Mouse (Mus musculus): ENCODE measurements around the gene Camk2b. TPM values are rescaled to one million over a fixed set of nuclear protein-coding genes. Genes with fewer than 3 reads are reported as not detected.
"Not testable (repeated sequence)": the region's sequence is repeated elsewhere in the genome, so short reads cannot be mapped to it uniquely, and the experiment has no call there.

Gene Camk2b
- polyA plus RNA-seq, 1 experiment from 2014 or later = 11.0 TPM

DNA sequence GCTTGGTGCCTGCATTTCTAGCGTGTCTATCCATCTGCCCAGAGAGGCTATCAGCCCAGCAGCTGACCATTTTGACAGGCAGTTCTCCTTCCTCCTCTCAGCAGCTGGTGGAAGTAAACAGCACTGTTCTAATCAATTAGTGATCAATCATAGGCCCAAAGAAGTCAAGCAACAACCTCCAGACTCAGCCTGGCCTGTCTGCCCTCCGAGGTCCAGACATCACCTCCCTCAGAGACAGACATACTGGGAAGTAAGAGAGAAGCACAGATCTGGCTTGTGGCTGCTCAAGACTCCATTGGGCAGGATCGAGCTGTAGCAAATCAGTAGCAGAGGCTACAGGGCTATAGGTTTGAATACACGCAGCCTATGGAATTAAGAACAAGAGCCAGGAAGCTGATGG, 118.4 kb downstream of the Camk2b start:
- no peaks in the 10 kb centered on the region for H3K9me3 ChIP-seq
- H3K4me1 ChIP-seq = peaks cover 13% of the 10 kb centered on the region
- H3K4me3 ChIP-seq (replicated peaks) = no peak overlapping the region
- no peak overlapping the region for H3K9ac ChIP-seq
- no peaks in the 10 kb centered on the region for H3K36me3 ChIP-seq (replicated peaks)
- no peak for ATAC-seq (ENCODE audit: low FRiP score)
- WGBS = 78% methylated on average over 4 of the region's 4 CpGs
- H3K27ac ChIP-seq = no peak overlapping the region
- no peaks in the 10 kb centered on the region for H3K27me3 ChIP-seq
- H3K4me2 ChIP-seq = no peak overlapping the region

DNA sequence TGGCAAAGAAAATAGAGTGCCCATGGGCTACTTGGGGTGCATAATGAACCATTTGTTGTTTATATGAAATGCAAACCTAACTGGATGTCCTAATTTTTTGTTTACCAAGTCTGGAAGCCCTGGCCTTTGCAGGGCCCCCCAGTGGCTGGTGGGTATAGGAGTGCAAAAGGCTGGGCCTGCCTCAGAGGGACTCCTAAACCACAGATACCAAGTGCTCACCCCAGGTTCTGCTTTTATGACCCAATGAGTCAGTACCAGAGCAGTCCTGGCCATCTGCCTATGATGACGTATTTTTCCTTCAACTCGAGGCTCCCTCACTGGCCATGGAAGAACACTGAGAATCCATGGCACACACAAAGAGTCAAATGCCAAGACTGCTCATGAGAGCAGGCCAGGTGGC, 121.1 kb downstream of the Camk2b start:
- H3K4me3 ChIP-seq (replicated peaks) = no peak overlapping the region
- 91% methylated on average over 2 of the region's 2 CpGs for WGBS
- no peaks in the 10 kb centered on the region for H3K36me3 ChIP-seq (replicated peaks)
- peaks cover 11% of the 10 kb centered on the region for H3K4me1 ChIP-seq
- H3K27me3 ChIP-seq = no peaks in the 10 kb centered on the region
- no peaks in the 10 kb centered on the region for H3K9me3 ChIP-seq
- ATAC-seq (ENCODE audit: low FRiP score) = no peak
- H3K27ac ChIP-seq = no peak overlapping the region
- H3K9ac ChIP-seq = no peak overlapping the region
- H3K4me2 ChIP-seq = no peak overlapping the region

- WGBS = 70% methylated on average over 6 of the region's 6 CpGs
These were observed 123.2 kb downstream of the Camk2b start for GRCm38 (mm10) chr11:5942966-5943365.

GRCm38 (mm10) chr11:5934531-5934930, 131.6 kb downstream of the Camk2b start:
- 95% methylated on average over 11 of the region's 11 CpGs for WGBS
- not testable (repeated sequence) for ATAC-seq (ENCODE audit: low FRiP score); H3K9me3 ChIP-seq

More at GRCm38 (mm10) chr11:5942966-5943365, 123.2 kb downstream of the Camk2b start:
- no peak overlapping the region for H3K4me2 ChIP-seq
- no peaks in the 10 kb centered on the region for H3K9me3 ChIP-seq
- H3K4me3 ChIP-seq (replicated peaks) = no peak overlapping the region
- H3K4me1 ChIP-seq = no peaks in the 10 kb centered on the region
- no peaks in the 10 kb centered on the region for H3K27me3 ChIP-seq
- H3K9ac ChIP-seq = no peak overlapping the region
- H3K36me3 ChIP-seq (replicated peaks) = no peaks in the 10 kb centered on the region
- no peak overlapping the region for H3K27ac ChIP-seq
- ATAC-seq (ENCODE audit: low FRiP score) = no peak

DNA sequence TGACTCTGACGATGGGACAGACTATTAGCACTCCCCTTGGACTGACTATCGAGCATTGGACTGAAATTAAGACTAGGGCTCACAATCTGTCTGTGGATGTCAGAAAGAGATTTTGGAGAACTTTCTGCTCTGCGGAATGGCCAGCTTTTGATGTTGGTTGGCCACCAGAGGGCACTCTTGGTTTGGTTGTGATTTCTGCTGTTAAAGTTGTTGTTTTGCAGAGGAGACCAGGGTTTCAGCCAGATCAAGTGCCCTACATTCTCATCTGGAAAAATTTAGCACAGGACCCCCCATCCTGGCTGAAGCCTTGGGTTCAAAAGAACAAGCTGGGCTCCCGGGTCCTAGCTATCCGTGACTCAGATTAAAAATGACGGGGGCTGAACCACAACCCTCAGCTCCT, 134.2 kb downstream of the Camk2b start:
- 85% methylated on average over 6 of the region's 6 CpGs for WGBS
- not testable (repeated sequence) for H3K4me2 ChIP-seq; H3K36me3 ChIP-seq (replicated peaks); H3K4me3 ChIP-seq (replicated peaks); H3K4me1 ChIP-seq; H3K9me3 ChIP-seq; H3K27ac ChIP-seq; H3K27me3 ChIP-seq; H3K9ac ChIP-seq; ATAC-seq (ENCODE audit: low FRiP score)

More at GRCm38 (mm10) chr11:5934531-5934930, 131.6 kb downstream of the Camk2b start:
- H3K4me1 ChIP-seq; H3K4me3 ChIP-seq (replicated peaks); H3K9ac ChIP-seq; H3K27me3 ChIP-seq; H3K4me2 ChIP-seq; H3K36me3 ChIP-seq (replicated peaks); H3K27ac ChIP-seq: not testable (repeated sequence)

DNA sequence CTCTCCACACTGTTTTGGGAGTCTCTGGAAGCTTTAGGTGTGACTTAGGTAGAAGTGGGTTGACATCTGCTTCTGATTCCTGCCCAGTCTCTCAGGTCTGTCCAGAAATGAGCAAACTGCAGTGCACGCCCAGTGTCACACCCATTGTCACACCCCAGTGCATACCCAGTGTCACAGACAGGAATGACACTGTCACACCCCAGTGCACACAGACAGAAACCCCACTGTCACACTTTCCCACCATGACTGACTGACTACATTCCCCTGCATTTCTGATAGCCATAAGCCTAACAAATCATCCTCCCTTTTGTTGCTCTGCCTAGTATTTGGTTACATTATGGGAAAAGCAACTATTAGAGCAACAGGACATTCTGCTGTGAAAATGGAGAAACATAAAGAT, 135.6 kb downstream of the Camk2b start:
- no peaks in the 10 kb centered on the region for H3K4me1 ChIP-seq
- no peak for ATAC-seq (ENCODE audit: low FRiP score)
- H3K9ac ChIP-seq = no peak overlapping the region
- H3K4me2 ChIP-seq = no peak overlapping the region
- no peaks in the 10 kb centered on the region for H3K27me3 ChIP-seq
- H3K9me3 ChIP-seq = 0 out of 2 replicates have a peak, but pooled peaks cover 3% of the 10 kb centered on the region
- 69% methylated on average over 1 of the region's 1 CpGs for WGBS
- H3K4me3 ChIP-seq (replicated peaks) = no peak overlapping the region
- no peak overlapping the region for H3K27ac ChIP-seq
- H3K36me3 ChIP-seq (replicated peaks) = no peaks in the 10 kb centered on the region

- Histone ChIP-seq H3K4me2 (no peak overlapping the region), H3K36me3 (replicated peaks) (no peaks in the 10 kb centered on the region), H3K27ac (no peak overlapping the region), H3K9me3 (no peaks in the 10 kb centered on the region), H3K4me1 (no peaks in the 10 kb centered on the region), H3K4me3 (replicated peaks) (no peak overlapping the region), H3K27me3 (no peaks in the 10 kb centered on the region), H3K9ac (no peak overlapping the region)
- WGBS = 87% methylated on average over 3 of the region's 3 CpGs
- ATAC-seq (ENCODE audit: low FRiP score) = no peak
These were observed 139.4 kb downstream of the Camk2b start for GRCm38 (mm10) chr11:5926696-5927220.

- no peaks in the 10 kb centered on the region for H3K27me3 ChIP-seq
- no peak for ATAC-seq (ENCODE audit: low FRiP score)
- no peak overlapping the region for H3K27ac ChIP-seq
- no peaks in the 10 kb centered on the region for H3K36me3 ChIP-seq (replicated peaks)
- H3K4me2 ChIP-seq = no peak overlapping the region
- no peaks in the 10 kb centered on the region for H3K9me3 ChIP-seq
- H3K4me1 ChIP-seq = no peaks in the 10 kb centered on the region
- 63% methylated on average over 8 of the region's 8 CpGs for WGBS
- no peak overlapping the region for H3K9ac ChIP-seq
- H3K4me3 ChIP-seq (replicated peaks) = no peak overlapping the region
These were observed 141.5 kb downstream of the Camk2b start for GRCm38 (mm10) chr11:5924699-5925098.

DNA sequence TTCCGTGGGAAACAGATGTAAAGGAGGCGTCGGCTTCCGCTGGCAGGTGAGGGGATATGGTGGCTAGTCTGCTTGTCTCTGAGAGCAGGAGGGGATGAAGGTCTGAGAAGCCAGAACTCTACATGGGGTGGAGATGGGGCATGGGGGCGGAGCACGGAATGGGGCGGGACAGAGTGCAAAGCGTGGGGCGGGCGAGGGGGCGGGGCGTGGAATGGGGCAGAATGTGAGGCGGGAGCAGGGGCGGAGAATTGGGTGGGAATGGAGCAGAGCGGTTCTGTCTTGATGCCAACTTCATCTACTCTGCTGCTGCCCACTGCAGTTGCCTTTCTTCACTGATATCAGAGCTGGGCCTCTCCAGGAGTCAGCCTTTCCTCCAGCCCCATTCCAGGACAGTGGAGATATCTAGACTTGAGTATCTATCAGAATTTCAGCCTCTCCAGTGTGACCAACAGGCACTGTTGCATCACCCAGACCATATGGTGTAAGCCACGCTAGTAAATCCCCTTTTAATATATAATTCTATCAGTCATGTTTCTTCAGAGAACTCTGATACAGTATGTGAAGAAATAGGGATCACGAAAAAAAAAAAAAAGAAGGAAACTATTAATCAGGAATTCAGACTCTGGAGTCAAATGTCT, 145.7 kb downstream of the Camk2b start:
- Histone ChIP-seq H3K4me2 (no peak overlapping the region), H3K9me3 (no peaks in the 10 kb centered on the region), H3K36me3 (replicated peaks) (no peaks in the 10 kb centered on the region), H3K27ac (no peak overlapping the region), H3K27me3 (no peaks in the 10 kb centered on the region; the same call in 1 of the 2 replicates), H3K4me1 (no peaks in the 10 kb centered on the region), H3K4me3 (replicated peaks) (no peak overlapping the region), H3K9ac (no peak overlapping the region)
- no peak for ATAC-seq (ENCODE audit: low FRiP score)
- WGBS = 38% methylated on average over 15 of the region's 17 CpGs

Other genes starting within 250 kb of the Camk2b start
- gene Polm, start 228.3 kb downstream of the Camk2b start, polyA plus RNA-seq (2016; fragmentation: Nextera tagmentation; extraction: Ambion mirVana) = 7.7 and 8.4 TPM in 2 replicates
- 14.6 and 20.5 TPM in 2 replicates for gene Aebp1, start 204.4 kb downstream of the Camk2b start, polyA plus RNA-seq (2016; fragmentation: Nextera tagmentation; extraction: Ambion mirVana)
- gene Pold2, start 188.1 kb downstream of the Camk2b start, polyA plus RNA-seq (2016; fragmentation: Nextera tagmentation; extraction: Ambion mirVana) = 104 and 108 TPM in 2 replicates
- 0.99 and 2.0 TPM in 2 replicates for gene Myl7, start 167.6 kb downstream of the Camk2b start, polyA plus RNA-seq (2016; fragmentation: Nextera tagmentation; extraction: Ambion mirVana)
- gene Gck, start 116.3 kb downstream of the Camk2b start, polyA plus RNA-seq (2016; fragmentation: Nextera tagmentation; extraction: Ambion mirVana) = 2.9 and 3.5 TPM in 2 replicates
- gene Ykt6, start 110.7 kb downstream of the Camk2b start, polyA plus RNA-seq (2016; fragmentation: Nextera tagmentation; extraction: Ambion mirVana) = 58.4 and 59.8 TPM in 2 replicates
- gene A730071L15Rik, start 133.7 kb upstream of the Camk2b start, polyA plus RNA-seq (2016; fragmentation: Nextera tagmentation; extraction: Ambion mirVana) = 0.46 and 0.81 TPM in 2 replicates
- gene Nudcd3, start 134.1 kb upstream of the Camk2b start, polyA plus RNA-seq (2016; fragmentation: Nextera tagmentation; extraction: Ambion mirVana) = 60.5 and 64.1 TPM in 2 replicates
- gene Npc1l1, start 163.8 kb upstream of the Camk2b start, polyA plus RNA-seq (2016; fragmentation: Nextera tagmentation; extraction: Ambion mirVana) = not detected in 2 replicates
- 97.4 TPM in 2 replicates for gene Ddx56, start 201.4 kb upstream of the Camk2b start, polyA plus RNA-seq (2016; fragmentation: Nextera tagmentation; extraction: Ambion mirVana)
- gene Tmed4, start 208.5 kb upstream of the Camk2b start, polyA plus RNA-seq (2016; fragmentation: Nextera tagmentation; extraction: Ambion mirVana) = 151 TPM in 2 replicates
- gene Ogdh, start 225.3 kb upstream of the Camk2b start, polyA plus RNA-seq (2016; fragmentation: Nextera tagmentation; extraction: Ambion mirVana) = 87.7 and 96.4 TPM in 2 replicates